Mouse (Mus musculus) retina, adult 2 months (tissue): ENCODE data around the gene Emilin2.

Source experiments
- DNase-seq: peaks from one replicate; pipeline ENCODE4 v3.0.0-alpha.2; 2012; ENCODE audit warnings: low read depth, low spot score

Emilin2 gene

GRCm38 (mm10) chr17:71265336-71266051, 46.3 kb downstream of the Emilin2 start:
- DNase-seq = no peak

- DNase-seq = no peak
Observed at GRCm38 (mm10) chr17:71264739-71265138, 47.0 kb downstream of the Emilin2 start.

GRCm38 (mm10) chr17:71263136-71263535, 48.6 kb downstream of the Emilin2 start:
- no peak for DNase-seq

- no peak for DNase-seq
Observed at GRCm38 (mm10) chr17:71260658-71261057, 51.1 kb downstream of the Emilin2 start.

GRCm38 (mm10) chr17:71259727-71260126, 52.1 kb downstream of the Emilin2 start:
- DNase-seq = no peak

- no peak for DNase-seq
Observed at GRCm38 (mm10) chr17:71256806-71257536, 54.8 kb downstream of the Emilin2 start.

- DNase-seq = no peak
Observed at GRCm38 (mm10) chr17:71256068-71256615, 55.6 kb downstream of the Emilin2 start.

GRCm38 (mm10) chr17:71254736-71255135, 57.0 kb downstream of the Emilin2 start:
- no peak for DNase-seq

- no peak for DNase-seq
Observed at GRCm38 (mm10) chr17:71254106-71254505, 57.7 kb downstream of the Emilin2 start.

- DNase-seq = no peak
Observed at GRCm38 (mm10) chr17:71253391-71253790, 58.4 kb downstream of the Emilin2 start.

GRCm38 (mm10) chr17:71252101-71252500, 59.7 kb downstream of the Emilin2 start:
- DNase-seq = no peak

GRCm38 (mm10) chr17:71251601-71252001, 60.2 kb downstream of the Emilin2 start:
- no peak for DNase-seq

- no peak for DNase-seq
Observed at GRCm38 (mm10) chr17:71250819-71251600, 60.8 kb downstream of the Emilin2 start.

GRCm38 (mm10) chr17:71250046-71250445, 61.7 kb downstream of the Emilin2 start:
- no peak for DNase-seq

GRCm38 (mm10) chr17:71248963-71249362, 62.8 kb downstream of the Emilin2 start:
- DNase-seq = no peak

GRCm38 (mm10) chr17:71246022-71246421, 65.8 kb downstream of the Emilin2 start:
- DNase-seq = no peak

- no peak for DNase-seq
Observed at GRCm38 (mm10) chr17:71245133-71245532, 66.6 kb downstream of the Emilin2 start.

- DNase-seq = no peak
Observed at GRCm38 (mm10) chr17:71242666-71243065, 69.1 kb downstream of the Emilin2 start.

- no peak for DNase-seq
Observed at GRCm38 (mm10) chr17:71240811-71241210, 71.0 kb downstream of the Emilin2 start.

GRCm38 (mm10) chr17:71238494-71238893, 73.3 kb downstream of the Emilin2 start:
- DNase-seq = no peak

- DNase-seq = no peak
Observed at GRCm38 (mm10) chr17:71235229-71235958, 76.4 kb downstream of the Emilin2 start.
